Mouse (Mus musculus) cerebellum, postnatal 36 days (tissue): ENCODE data around the gene Tceal6.
A peak's percentile ranks its signal among the peaks of the same experiment; 100 is the strongest.
"Not testable (repeated sequence)": the region's sequence is repeated elsewhere in the genome, so short reads cannot be mapped to it uniquely, and the experiment has no call there.

Source experiments
- DNase-seq, 2 experiments: peaks; one replicate each; pipeline ENCODE4 v3.0.0; 2021 to 2022; ENCODE audit warnings: mixed read lengths in 2 of 2

Gene Tceal6

DNA sequence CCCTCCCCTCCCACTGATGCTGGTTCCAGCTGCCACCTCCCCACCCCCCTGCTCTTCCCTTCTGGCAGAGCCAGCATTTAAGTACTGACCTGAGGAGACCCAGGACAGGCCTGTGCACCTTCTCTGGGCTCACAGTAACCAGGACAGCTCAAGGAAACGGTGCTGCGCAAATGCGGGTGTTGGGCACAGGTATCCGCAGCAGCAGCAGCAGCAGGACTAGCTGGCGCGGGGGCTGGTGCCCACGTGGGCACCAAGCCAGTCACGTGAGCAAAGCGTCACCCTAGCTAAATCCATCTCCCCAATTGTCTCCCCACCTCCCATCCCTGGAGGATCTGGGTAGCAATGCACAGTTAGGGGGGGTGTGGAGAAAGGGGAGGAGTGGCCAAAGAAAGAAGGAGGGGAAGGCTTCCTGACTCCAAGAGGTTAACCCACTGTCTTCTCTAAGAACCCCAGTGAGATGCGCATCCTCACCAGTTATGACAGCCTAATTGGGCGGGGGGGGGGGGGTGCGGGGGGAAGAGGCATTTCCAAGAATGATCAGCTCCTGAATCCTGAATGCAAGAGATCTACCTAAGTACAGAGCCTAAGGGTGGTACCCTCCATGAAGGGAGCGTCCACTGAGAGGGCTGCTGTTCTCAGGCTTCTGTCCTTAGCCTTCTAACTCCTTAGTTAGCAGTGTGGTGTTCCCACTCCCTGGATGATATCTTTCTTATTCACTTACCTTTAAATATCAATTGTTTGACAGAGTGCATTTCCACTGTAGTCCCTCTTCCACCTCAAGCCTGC lies at the start of gene Tceal6:
Gene Tceal6, minus strand, starts transcription at position 252 of the 786 bp plus-strand sequence.
- peak; percentile 20 to 40 for DNase-seq

DNA sequence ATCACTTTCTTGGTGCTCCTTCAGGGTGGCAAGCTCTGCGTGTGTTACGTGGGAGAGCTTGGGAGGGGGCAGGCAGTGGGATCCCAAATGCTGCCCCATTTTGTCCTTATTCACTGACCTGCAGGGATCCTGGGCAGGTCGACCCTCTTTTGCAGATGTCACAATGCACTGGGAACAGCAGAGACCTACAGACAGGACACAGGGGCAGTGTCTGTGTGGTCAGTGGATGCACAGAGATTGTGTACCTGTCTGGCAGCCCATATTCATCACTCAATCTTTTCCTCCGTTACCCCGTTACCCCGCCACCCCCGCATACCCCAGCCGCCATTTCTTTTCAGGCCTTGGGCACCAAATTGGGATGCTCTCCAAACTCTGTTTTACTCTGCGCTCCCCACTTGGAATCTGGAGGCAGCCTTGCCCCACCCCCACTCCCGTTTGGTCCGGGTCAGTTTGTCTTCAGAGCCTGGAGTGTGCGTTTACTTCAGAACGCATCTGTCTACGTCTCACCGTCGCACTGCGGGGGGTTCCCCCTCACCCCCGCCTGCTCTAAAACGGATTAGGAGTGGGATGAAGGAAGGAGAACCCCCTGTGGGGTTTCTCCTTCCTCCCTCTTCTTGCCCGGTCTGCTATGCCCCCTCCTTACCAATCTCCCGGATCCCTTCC lies 583 bp downstream of the Tceal6 start:
- peak; percentile 14 to 26 for DNase-seq

- not testable (repeated sequence) for DNase-seq
These were observed 20.6 kb downstream of the Tceal6 start for GRCm38 (mm10) chrX:135189924-135190323.

DNA sequence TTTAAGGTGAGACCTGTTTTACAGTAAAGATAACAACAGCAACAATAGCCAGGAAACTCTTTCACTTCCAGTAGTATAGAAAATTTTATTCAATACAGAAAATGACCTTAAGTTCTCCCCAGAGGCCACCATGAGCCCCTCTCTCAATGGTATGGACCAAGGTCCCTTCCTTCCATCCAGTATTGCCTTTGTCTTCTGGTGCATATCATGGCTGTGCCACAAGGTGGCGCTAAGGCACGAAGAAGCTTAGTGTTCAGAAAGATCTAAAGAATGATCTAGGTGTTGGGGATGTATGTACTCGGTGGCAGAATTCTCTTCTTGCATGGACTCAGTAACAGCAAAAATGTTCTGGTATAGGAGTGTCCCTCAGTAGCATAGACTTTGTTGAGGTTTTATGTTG lies 21.8 kb downstream of the Tceal6 start:
- not testable (repeated sequence) for DNase-seq

- DNase-seq = not testable (repeated sequence)
These were observed 33.0 kb downstream of the Tceal6 start, which contains the start of gene Gm15023 for GRCm38 (mm10) chrX:135177532-135177931. Gene Gm15023 (minus strand): TSS chrX:135177632.
